Mouse (Mus musculus): ENCODE measurements around the gene Efs. TPM values are rescaled to one million over a fixed set of nuclear protein-coding genes. Genes with fewer than 3 reads are reported as not detected.
A peak's percentile ranks its signal among the peaks of the same experiment; 100 is the strongest.
"Not testable (repeated sequence)": the region's sequence is repeated elsewhere in the genome, so short reads cannot be mapped to it uniquely, and the experiment has no call there.

Efs gene
- polyA plus RNA-seq, 1 experiment = 48.3 TPM

DNA sequence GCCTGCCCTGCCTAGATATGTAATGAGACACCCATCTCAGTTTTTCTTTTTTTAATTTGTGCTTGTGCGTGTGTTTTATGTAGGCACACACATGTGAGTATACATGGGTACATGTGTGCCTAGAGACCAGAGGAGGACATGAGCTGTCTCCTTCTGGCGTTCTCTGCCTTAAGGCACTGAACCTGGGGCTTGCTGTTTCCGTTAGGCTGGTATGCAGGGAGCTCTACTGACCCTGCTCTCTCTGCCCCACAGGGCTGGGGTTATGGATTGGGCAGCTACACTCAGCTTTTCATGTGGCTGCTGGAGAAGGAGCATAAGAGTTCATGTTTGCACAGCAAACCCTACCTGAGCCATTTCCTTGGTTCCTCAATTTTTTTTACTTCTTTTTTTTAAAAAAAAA is 28.5 kb upstream of the Efs start:
- Histone ChIP-seq H3K4me3 (ENCODE audit: low read depth, low read length) (no peak overlapping the region), H3K9me3 (replicated peaks; ENCODE audit: control insufficient read depth, insufficient read depth, low read length, poor library complexity, severe bottlenecking) (no peaks in the 10 kb centered on the region), H3K27me3 (ENCODE audit: control insufficient read depth, insufficient read depth, low read length, poor library complexity, severe bottlenecking) (peaks cover 3% of the 10 kb centered on the region; the same call in 1 of the 2 replicates), H3K4me1 (ENCODE audit: control insufficient read depth, insufficient read depth, low read length) (no peaks in the 10 kb centered on the region), H3K9ac (ENCODE audit: low read depth, poor library complexity, severe bottlenecking) (no peak overlapping the region), H3K27ac (ENCODE audit: insufficient read depth, low read length) (no peak overlapping the region), H3K36me3 (ENCODE audit: control insufficient read depth, insufficient read depth, low read length, poor library complexity, severe bottlenecking) (no peaks in the 10 kb centered on the region)
- TF ChIP-seq EP300 (IDR thresholded peaks at IDR 0.05; ENCODE audit: insufficient read depth, low read depth, low read length) = no peak
- TF ChIP-seq POLR2A (IDR thresholded peaks at IDR 0.05; ENCODE audit: insufficient read depth, low read length) = no peak
- TF ChIP-seq CTCF (IDR thresholded peaks at IDR 0.05; ENCODE audit: low read depth, low read length) = no peak

GRCm38 (mm10) chr14:54953664-54954206 is 27.8 kb upstream of the Efs start:
- Histone ChIP-seq H3K4me3 (ENCODE audit: low read depth, low read length) (no peak overlapping the region), H3K36me3 (ENCODE audit: control insufficient read depth, insufficient read depth, low read length, poor library complexity, severe bottlenecking) (no peaks in the 10 kb centered on the region), H3K27me3 (ENCODE audit: control insufficient read depth, insufficient read depth, low read length, poor library complexity, severe bottlenecking) (peaks cover 3% of the 10 kb centered on the region; the same call in 1 of the 2 replicates), H3K9ac (ENCODE audit: low read depth, poor library complexity, severe bottlenecking) (no peak overlapping the region), H3K9me3 (replicated peaks; ENCODE audit: control insufficient read depth, insufficient read depth, low read length, poor library complexity, severe bottlenecking) (no peaks in the 10 kb centered on the region), H3K27ac (ENCODE audit: insufficient read depth, low read length) (no peak overlapping the region), H3K4me1 (ENCODE audit: control insufficient read depth, insufficient read depth, low read length) (no peaks in the 10 kb centered on the region)
- no peak for TF ChIP-seq POLR2A (IDR thresholded peaks at IDR 0.05; ENCODE audit: insufficient read depth, low read length)
- TF ChIP-seq CTCF (IDR thresholded peaks at IDR 0.05; ENCODE audit: low read depth, low read length) = no peak
- no peak for TF ChIP-seq EP300 (IDR thresholded peaks at IDR 0.05; ENCODE audit: insufficient read depth, low read depth, low read length)

GRCm38 (mm10) chr14:54951587-54951986 is 25.7 kb upstream of the Efs start:
- Histone ChIP-seq H3K9me3 (replicated peaks; ENCODE audit: control insufficient read depth, insufficient read depth, low read length, poor library complexity, severe bottlenecking) (no peaks in the 10 kb centered on the region), H3K27ac (ENCODE audit: insufficient read depth, low read length) (no peak overlapping the region), H3K9ac (ENCODE audit: low read depth, poor library complexity, severe bottlenecking) (no peak overlapping the region), H3K4me1 (ENCODE audit: control insufficient read depth, insufficient read depth, low read length) (no peaks in the 10 kb centered on the region), H3K27me3 (ENCODE audit: control insufficient read depth, insufficient read depth, low read length, poor library complexity, severe bottlenecking) (peaks cover 3% of the 10 kb centered on the region; the same call in 1 of the 2 replicates), H3K36me3 (ENCODE audit: control insufficient read depth, insufficient read depth, low read length, poor library complexity, severe bottlenecking) (no peaks in the 10 kb centered on the region), H3K4me3 (ENCODE audit: low read depth, low read length) (no peak overlapping the region)
- TF ChIP-seq EP300 (IDR thresholded peaks at IDR 0.05; ENCODE audit: insufficient read depth, low read depth, low read length) (no peak), POLR2A (IDR thresholded peaks at IDR 0.05; ENCODE audit: insufficient read depth, low read length) (no peak), CTCF (IDR thresholded peaks at IDR 0.05; ENCODE audit: low read depth, low read length) (no peak)

DNA sequence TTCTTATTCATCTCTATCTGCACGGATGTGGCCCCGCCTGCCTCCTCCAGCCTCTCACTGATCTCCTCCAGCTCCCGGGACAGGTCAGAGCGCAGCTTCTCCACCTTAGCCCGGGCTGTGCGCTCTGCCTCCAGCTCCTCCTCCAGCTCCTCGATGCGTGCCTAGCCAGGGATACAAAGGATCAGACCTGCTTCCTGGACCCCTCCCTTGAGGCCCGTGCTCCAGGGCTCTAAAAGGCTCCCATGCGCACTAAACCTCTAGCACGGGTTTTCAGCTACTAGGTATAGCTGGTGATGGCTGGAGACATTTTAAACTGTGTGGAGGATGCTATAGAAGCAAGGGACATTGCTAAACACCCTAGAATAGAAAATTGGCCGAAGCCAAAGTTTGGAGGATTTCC is 24.6 kb upstream of the Efs start:
- Histone ChIP-seq H3K36me3 (ENCODE audit: control insufficient read depth, insufficient read depth, low read length, poor library complexity, severe bottlenecking) (no peaks in the 10 kb centered on the region), H3K9ac (ENCODE audit: low read depth, poor library complexity, severe bottlenecking) (no peak overlapping the region), H3K4me1 (ENCODE audit: control insufficient read depth, insufficient read depth, low read length) (no peaks in the 10 kb centered on the region), H3K27ac (ENCODE audit: insufficient read depth, low read length) (no peak overlapping the region), H3K9me3 (replicated peaks; ENCODE audit: control insufficient read depth, insufficient read depth, low read length, poor library complexity, severe bottlenecking) (no peaks in the 10 kb centered on the region), H3K4me3 (ENCODE audit: low read depth, low read length) (peak overlapping the region; percentile 21), H3K27me3 (ENCODE audit: control insufficient read depth, insufficient read depth, low read length, poor library complexity, severe bottlenecking) (peaks cover 3% of the 10 kb centered on the region; the same call in 1 of the 2 replicates)
- TF ChIP-seq POLR2A (IDR thresholded peaks at IDR 0.05; ENCODE audit: insufficient read depth, low read length) = no peak
- TF ChIP-seq CTCF (IDR thresholded peaks at IDR 0.05; ENCODE audit: low read depth, low read length) = no peak
- TF ChIP-seq EP300 (IDR thresholded peaks at IDR 0.05; ENCODE audit: insufficient read depth, low read depth, low read length) = no peak

GRCm38 (mm10) chr14:54948781-54949180 is 22.9 kb upstream of the Efs start:
- Histone ChIP-seq H3K4me3 (ENCODE audit: low read depth, low read length) (no peak overlapping the region), H3K27me3 (ENCODE audit: control insufficient read depth, insufficient read depth, low read length, poor library complexity, severe bottlenecking) (peaks cover 3% of the 10 kb centered on the region; the same call in 1 of the 2 replicates), H3K27ac (ENCODE audit: insufficient read depth, low read length) (no peak overlapping the region), H3K9ac (ENCODE audit: low read depth, poor library complexity, severe bottlenecking) (no peak overlapping the region), H3K4me1 (ENCODE audit: control insufficient read depth, insufficient read depth, low read length) (no peaks in the 10 kb centered on the region), H3K36me3 (ENCODE audit: control insufficient read depth, insufficient read depth, low read length, poor library complexity, severe bottlenecking) (no peaks in the 10 kb centered on the region), H3K9me3 (replicated peaks; ENCODE audit: control insufficient read depth, insufficient read depth, low read length, poor library complexity, severe bottlenecking) (no peaks in the 10 kb centered on the region)
- no peak for TF ChIP-seq EP300 (IDR thresholded peaks at IDR 0.05; ENCODE audit: insufficient read depth, low read depth, low read length)
- TF ChIP-seq POLR2A (IDR thresholded peaks at IDR 0.05; ENCODE audit: insufficient read depth, low read length) = no peak
- TF ChIP-seq CTCF (IDR thresholded peaks at IDR 0.05; ENCODE audit: low read depth, low read length) = no peak

DNA sequence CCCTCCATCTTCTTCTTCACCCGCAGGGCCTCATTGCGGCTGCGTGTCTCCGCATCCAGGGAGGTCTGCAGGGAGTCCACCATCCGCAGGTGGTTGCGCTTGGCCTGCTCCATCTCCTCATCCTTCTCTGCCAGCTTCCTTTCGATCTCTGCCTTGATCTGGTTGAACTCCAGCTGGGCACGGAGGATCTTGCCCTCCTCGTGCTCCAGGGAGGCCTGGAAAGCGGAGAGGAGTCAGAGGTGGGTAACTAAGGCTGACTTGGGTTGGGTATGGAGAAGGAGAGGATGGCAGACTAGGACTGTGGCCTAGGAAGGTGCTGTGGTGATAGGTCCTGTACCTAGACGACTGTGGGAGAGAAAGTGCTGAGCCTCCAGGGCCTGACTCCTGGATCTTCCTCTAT is 21.1 kb upstream of the Efs start:
- not testable (repeated sequence) for H3K4me3 ChIP-seq (ENCODE audit: low read depth, low read length); H3K27ac ChIP-seq (ENCODE audit: insufficient read depth, low read length); H3K27me3 ChIP-seq (ENCODE audit: control insufficient read depth, insufficient read depth, low read length, poor library complexity, severe bottlenecking); H3K9me3 ChIP-seq (replicated peaks; ENCODE audit: control insufficient read depth, insufficient read depth, low read length, poor library complexity, severe bottlenecking); H3K4me1 ChIP-seq (ENCODE audit: control insufficient read depth, insufficient read depth, low read length); H3K36me3 ChIP-seq (ENCODE audit: control insufficient read depth, insufficient read depth, low read length, poor library complexity, severe bottlenecking); H3K9ac ChIP-seq (ENCODE audit: low read depth, poor library complexity, severe bottlenecking)
